Mouse (Mus musculus): ENCODE results near the gene Zfp423. TPM values are rescaled to one million over a fixed set of nuclear protein-coding genes. Genes with fewer than 3 reads are reported as not detected.
A peak's percentile ranks its signal among the peaks of the same experiment; 100 is the strongest.

Gene Zfp423
- polyA plus RNA-seq, 1 experiment from 2014 or later, result 10.9 TPM

DNA sequence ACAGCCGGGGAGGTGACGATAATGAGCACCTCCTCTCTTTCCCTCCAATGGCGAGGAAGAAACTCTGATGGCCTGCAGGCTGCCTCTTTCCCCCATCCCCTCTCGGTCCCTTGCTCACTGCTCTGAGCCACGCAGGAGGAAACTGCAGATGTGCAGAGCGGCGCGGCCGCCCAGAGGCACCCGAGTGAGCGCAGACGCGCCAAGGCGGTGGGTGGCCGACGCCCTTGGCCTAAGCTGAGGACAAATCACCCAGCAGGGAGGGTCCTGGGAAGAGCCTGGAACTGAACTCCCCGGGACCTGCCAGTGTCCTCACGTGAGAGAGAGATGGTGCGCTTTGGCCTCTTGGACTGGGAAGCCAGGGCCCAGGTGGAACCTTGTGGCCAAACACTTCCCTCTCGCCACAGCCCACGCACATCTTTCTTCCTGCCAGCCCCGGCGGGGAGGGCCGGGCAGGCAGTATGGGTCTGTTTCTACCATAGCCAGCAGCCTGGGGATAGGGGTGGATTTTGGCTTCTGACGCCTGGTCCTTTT, 296.5 kb downstream of the Zfp423 start:
- 4% methylated on average over 25 of the region's 25 CpGs for whole genome bisulfite sequencing
- Histone ChIP-seq H3K4me1 (peaks cover 44% of the 10 kb centered on the region), H3K27ac (peak overlapping the region; percentile 34; the same call in 1 of the 2 replicates), H3K4me3 (replicated peaks) (peak overlapping the region; percentile 36), H3K9ac (peak overlapping the region; percentile 22; the same call in 1 of the 2 replicates), H3K9me3 (replicated peaks) (no peaks in the 10 kb centered on the region), H3K4me2 (peak overlapping the region; percentile 71), H3K27me3 (peaks cover 35% of the 10 kb centered on the region), H3K36me3 (no peaks in the 10 kb centered on the region)
- ATAC-seq (replicated peaks; ENCODE audit: low FRiP score), result peak; percentile 44

DNA sequence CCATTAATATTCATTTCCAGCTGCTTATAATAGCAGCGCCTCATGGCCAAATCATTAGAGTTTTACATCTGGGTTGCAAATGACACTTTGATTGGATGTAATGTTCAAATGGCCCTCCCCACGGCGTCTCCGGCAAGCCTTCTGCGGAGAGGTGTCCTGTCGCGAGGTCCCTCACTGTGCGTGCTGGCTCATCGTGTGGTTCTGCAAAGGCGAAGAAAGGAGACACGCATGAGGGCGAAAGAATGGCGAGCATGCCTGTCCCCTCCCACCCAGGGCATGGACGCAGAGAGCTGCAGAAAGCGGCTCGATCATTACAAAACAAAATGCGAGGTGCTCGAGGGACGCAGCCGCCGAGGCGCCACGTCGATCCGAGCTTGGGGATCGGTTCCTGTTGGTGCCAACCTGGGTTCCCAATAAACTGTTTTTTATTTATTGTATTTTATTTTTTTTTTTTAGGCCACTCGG, 297.1 kb downstream of the Zfp423 start:
- peak overlapping the region; percentile 36 for H3K4me3 ChIP-seq (replicated peaks)
- ATAC-seq (replicated peaks; ENCODE audit: low FRiP score), result no peak
- no peaks in the 10 kb centered on the region for H3K36me3 ChIP-seq
- peak overlapping the region; percentile 71 for H3K4me2 ChIP-seq
- H3K27me3 ChIP-seq, result peaks cover 35% of the 10 kb centered on the region
- no peak overlapping the region for H3K9ac ChIP-seq
- peaks cover 44% of the 10 kb centered on the region for H3K4me1 ChIP-seq
- WGBS, result 10% methylated on average over 27 of the region's 27 CpGs
- 0 out of 2 replicates have a peak overlapping the region, but pooled peaks have one; percentile 34 for H3K27ac ChIP-seq
- H3K9me3 ChIP-seq (replicated peaks), result no peaks in the 10 kb centered on the region

DNA sequence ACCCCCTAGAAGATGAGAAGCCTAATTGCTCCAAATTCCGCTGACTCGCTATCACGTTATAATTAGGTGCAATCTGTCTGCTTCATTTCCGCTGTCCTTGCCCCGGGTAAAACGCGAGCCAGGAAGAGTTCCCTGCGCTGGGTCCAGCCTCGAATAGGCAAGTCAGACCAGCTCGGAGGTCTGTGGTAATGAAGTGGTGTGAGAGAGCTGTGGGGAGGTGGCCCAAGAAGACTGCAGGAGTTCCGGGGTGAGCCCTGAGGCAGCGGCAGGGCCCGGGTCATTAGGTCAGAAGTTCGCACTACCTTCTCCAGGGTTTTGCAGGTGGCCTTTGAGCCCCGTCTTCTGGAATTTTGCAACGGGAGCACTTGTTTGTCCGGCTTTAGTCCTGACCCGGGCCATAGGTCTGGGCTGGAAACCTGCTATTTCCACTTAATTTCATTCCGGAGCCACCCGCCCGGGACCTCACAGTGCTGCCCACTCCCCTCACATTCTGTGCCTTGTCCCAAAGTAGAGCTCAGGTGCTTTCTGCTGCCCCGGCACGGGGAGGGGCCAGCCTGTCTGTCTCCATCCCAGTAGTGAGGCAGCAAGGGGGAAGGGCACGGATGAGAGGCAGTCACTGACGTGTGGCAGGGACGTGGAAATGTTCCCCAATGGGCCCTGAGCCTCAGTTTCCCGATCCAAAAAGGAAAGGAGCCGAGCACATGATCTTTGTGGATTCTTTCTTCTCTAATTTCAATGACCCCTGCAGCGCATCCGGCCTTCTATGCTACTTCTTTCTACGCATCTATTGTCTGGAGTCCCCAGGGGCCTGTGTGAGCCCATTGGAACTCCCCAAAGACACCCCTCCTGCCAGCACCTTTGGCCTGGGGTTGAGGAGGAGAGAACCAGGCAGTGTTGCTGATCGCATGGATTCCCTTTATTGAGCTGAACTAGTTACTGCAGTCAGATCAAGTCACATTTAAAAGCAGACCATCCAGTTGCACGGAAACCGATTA, 298.2 kb downstream of the Zfp423 start:
- Histone ChIP-seq H3K4me3 (replicated peaks) (peak overlapping the region; percentile 38), H3K27me3 (peaks cover 35% of the 10 kb centered on the region), H3K4me1 (peaks cover 54% of the 10 kb centered on the region), H3K9me3 (replicated peaks) (no peaks in the 10 kb centered on the region), H3K9ac (no peak overlapping the region), H3K27ac (no peak overlapping the region), H3K36me3 (no peaks in the 10 kb centered on the region), H3K4me2 (peak overlapping the region; percentile 77)
- ATAC-seq (replicated peaks; ENCODE audit: low FRiP score), result no peak
- 18% methylated on average over 34 of the region's 34 CpGs for WGBS

DNA sequence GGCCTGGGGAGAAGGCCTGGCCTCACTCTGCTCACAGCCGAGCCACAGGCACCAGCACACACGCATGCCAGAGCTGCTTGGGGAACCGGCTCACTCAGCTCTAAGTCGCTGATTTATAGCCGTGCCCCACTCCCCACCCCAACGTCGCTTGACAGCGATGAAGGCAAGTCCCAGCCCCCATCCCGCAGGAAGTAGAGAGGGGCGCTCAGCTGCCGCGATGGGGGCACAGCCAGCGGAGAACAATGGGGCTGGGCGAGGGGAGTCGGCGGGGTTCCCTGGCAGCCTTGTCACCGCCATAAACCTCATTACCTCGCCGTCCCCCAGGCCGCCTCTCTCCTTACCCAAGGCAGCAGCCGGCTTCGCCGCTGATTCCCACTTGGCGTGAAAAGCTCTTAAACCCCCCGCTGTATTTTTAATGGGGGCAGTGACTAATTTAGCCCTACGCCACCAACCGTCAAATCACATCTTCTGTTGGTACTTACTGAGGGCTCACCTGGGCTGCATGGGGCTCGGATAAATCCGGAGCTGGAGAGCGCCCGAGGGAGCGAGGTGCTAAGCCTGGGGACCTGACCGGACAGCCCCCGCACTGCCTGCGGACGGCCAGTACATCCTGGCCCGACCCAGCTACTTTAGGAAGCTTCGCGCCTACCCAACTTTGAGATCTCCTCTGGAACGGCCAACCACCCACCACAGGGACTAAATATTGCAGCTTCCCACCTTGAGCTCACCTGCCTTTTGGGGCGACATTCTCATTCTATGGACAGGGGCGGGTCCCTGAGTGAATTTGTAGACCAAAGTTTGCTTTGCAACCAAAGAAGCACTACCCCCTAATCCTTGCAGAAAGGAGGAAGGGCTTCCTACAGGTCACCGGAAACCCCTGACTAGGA, 299.1 kb downstream of the Zfp423 start:
- peak overlapping the region; percentile 32; the same call in 1 of the 2 replicates for H3K9ac ChIP-seq
- peak overlapping the region; percentile 77 for H3K4me2 ChIP-seq
- H3K4me1 ChIP-seq, result peaks cover 57% of the 10 kb centered on the region
- no peaks in the 10 kb centered on the region for H3K36me3 ChIP-seq
- no peaks in the 10 kb centered on the region for H3K9me3 ChIP-seq (replicated peaks)
- WGBS, result 3% methylated on average over 43 of the region's 43 CpGs
- ATAC-seq (replicated peaks; ENCODE audit: low FRiP score), result peak; percentile 30; the same call in 1 of the 2 replicates
- no peak overlapping the region for H3K27ac ChIP-seq
- H3K4me3 ChIP-seq (replicated peaks), result peak overlapping the region; percentile 38
- peaks cover 35% of the 10 kb centered on the region for H3K27me3 ChIP-seq

DNA sequence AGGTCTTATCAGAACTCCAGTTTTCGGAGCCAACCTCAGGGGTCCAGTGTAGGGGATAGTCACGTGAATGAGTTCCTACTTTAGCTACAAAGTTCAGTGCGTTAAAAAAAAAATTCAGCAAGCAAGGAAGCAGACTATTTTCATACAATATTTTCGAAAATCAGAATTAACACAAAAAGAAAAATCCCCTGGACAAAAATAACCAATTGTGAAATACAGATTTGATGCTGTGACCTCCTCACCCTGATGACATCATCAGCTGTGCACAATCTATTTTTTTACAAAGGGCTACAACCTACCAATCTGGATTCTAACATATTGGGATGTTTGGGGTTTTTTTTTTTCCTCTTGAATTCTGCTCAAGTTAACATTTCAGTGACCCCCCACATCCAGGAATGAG, 301.9 kb downstream of the Zfp423 start:
- Histone ChIP-seq H3K4me3 (replicated peaks) (no peak overlapping the region), H3K36me3 (no peaks in the 10 kb centered on the region), H3K4me1 (peaks cover 44% of the 10 kb centered on the region), H3K9ac (no peak overlapping the region), H3K4me2 (no peak overlapping the region), H3K9me3 (replicated peaks) (no peaks in the 10 kb centered on the region), H3K27me3 (peaks cover 28% of the 10 kb centered on the region), H3K27ac (no peak overlapping the region)
- no peak for ATAC-seq (replicated peaks; ENCODE audit: low FRiP score)
- WGBS, result 72% methylated on average over 4 of the region's 4 CpGs

DNA sequence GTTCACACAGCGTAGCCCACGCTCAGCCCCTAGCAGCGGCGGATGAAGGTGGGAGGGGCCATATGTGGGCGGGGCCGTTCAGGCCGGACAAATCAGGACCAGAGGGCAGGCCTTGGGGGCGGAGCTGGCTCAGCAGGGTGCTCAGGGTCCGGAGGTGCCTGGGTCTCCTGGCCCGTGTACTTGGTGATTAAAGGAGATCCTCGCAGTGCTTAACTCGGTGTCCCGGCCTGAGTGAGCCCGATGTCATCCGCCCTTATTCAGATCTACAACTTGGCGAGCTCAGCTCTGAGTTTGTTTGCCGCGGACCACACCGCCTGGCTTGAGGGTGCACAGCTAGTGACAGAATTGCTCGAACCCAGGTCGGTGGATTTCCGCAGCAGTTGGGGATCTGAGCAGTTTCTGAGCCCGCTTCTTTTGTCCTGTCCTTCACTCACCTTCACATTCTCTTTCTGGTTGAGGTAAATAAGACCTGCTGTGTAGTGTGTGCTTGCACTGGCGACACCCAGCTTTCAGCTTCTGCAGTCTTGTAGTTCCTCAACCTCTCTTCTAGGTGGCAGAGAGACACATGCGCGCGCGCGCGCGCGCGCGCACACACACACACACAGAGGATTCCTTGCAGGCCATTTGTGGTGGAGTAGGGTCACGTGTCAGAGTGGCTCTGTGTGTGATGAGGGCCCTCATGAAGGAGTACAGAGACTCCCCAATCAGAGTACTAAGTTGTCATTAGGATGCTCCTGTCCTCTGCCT, 302.7 kb downstream of the Zfp423 start:
- Histone ChIP-seq H3K36me3 (no peaks in the 10 kb centered on the region), H3K4me2 (peak overlapping the region; percentile 92), H3K4me3 (replicated peaks) (peak overlapping the region; percentile 52), H3K9me3 (replicated peaks) (no peaks in the 10 kb centered on the region), H3K4me1 (peaks cover 38% of the 10 kb centered on the region), H3K27me3 (peaks cover 24% of the 10 kb centered on the region), H3K9ac (peak overlapping the region; percentile 41), H3K27ac (no peak overlapping the region)
- WGBS, result 7% methylated on average over 35 of the region's 35 CpGs
- ATAC-seq (replicated peaks; ENCODE audit: low FRiP score), result peak; percentile 89

DNA sequence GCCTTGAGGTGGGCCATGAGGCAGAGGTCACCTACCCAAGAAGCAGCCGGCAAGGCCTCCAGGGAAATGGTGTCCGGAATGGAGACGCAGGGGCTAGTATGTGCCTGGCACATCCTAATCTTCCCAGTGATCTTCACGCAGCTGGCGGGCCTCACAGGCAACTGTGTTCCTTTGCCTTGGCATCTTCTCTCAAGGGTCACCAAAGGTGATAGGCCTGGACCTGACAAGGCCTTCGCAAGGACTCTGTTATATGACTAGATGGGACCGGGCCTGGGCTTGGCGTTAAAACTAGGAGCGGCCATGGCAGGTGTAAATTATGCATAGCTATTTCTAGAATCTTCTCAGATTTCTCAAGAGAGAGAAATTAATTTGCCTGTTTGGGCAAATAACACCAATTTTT, 303.4 kb downstream of the Zfp423 start:
- H3K27me3 ChIP-seq, result peaks cover 18% of the 10 kb centered on the region
- no peak overlapping the region for H3K9ac ChIP-seq
- no peaks in the 10 kb centered on the region for H3K9me3 ChIP-seq (replicated peaks)
- no peak overlapping the region for H3K4me3 ChIP-seq (replicated peaks)
- no peak overlapping the region for H3K27ac ChIP-seq
- WGBS, result 76% methylated on average over 9 of the region's 9 CpGs
- peak overlapping the region; percentile 92 for H3K4me2 ChIP-seq
- peaks cover 31% of the 10 kb centered on the region for H3K4me1 ChIP-seq
- ATAC-seq (replicated peaks; ENCODE audit: low FRiP score), result no peak
- H3K36me3 ChIP-seq, result no peaks in the 10 kb centered on the region

DNA sequence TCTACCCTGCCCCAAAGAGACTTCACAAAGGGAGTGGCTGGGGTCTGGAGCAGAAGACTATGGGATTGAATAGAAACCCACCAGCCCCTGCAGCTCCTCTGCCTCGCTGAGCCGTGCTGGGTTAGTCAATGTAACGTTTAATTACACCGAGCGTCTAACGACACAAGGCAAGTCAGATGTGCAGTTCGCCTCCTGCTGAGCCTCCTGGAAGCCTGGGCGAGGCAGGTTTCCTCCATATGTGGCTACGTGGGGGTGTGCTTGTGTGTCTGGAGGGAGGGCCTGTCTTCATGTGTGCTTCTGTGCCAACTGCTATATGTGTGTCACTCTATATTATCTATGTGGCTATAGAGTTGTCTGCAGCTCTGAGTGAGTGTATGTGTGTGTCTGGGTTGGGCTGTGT, 311.6 kb downstream of the Zfp423 start:
- H3K27ac ChIP-seq, result no peak overlapping the region
- no peak for ATAC-seq (replicated peaks; ENCODE audit: low FRiP score)
- no peak overlapping the region for H3K4me3 ChIP-seq (replicated peaks)
- H3K4me1 ChIP-seq, result no peaks in the 10 kb centered on the region
- WGBS, result 75% methylated on average over 9 of the region's 9 CpGs
- H3K9me3 ChIP-seq (replicated peaks), result no peaks in the 10 kb centered on the region
- no peak overlapping the region for H3K4me2 ChIP-seq
- no peaks in the 10 kb centered on the region for H3K27me3 ChIP-seq
- no peak overlapping the region for H3K9ac ChIP-seq
- no peaks in the 10 kb centered on the region for H3K36me3 ChIP-seq

DNA sequence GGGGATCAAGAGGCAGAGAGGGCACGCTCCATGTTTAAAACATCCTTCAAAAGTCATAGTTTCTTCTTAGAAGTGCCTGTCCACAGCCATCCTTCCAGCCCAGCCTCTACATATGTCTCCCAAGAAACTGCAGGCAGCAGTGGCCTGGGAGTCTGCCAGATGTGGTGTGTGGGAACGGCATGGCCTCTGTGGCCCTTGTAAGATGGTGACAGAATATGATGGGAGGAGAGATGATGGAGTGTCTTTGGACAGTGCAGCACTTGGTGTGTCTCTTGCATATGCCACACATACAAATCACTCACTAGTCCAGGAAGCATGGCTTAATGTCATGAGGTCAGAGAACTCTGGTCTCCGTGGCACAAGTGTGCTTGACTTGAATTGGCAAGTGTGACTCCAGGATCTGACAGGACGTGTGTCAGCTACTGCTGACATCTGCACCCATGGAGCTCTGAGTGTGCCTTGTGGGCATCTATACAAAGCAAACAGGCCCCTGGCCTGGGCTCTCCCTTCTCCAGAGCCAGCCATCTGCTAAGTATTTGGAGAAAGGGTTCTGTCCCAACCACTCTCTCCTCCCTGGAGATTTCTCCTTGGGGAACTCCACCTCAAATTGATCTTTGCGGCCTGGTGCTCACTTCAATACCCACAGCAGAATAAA, 313.4 kb downstream of the Zfp423 start:
- no peaks in the 10 kb centered on the region for H3K36me3 ChIP-seq
- no peaks in the 10 kb centered on the region for H3K4me1 ChIP-seq
- no peaks in the 10 kb centered on the region for H3K27me3 ChIP-seq
- H3K4me3 ChIP-seq (replicated peaks), result no peak overlapping the region
- H3K4me2 ChIP-seq, result no peak overlapping the region
- WGBS, result 76% methylated on average over 5 of the region's 5 CpGs
- H3K9ac ChIP-seq, result no peak overlapping the region
- no peak overlapping the region for H3K27ac ChIP-seq
- H3K9me3 ChIP-seq (replicated peaks), result no peaks in the 10 kb centered on the region
- ATAC-seq (replicated peaks; ENCODE audit: low FRiP score), result no peak

DNA sequence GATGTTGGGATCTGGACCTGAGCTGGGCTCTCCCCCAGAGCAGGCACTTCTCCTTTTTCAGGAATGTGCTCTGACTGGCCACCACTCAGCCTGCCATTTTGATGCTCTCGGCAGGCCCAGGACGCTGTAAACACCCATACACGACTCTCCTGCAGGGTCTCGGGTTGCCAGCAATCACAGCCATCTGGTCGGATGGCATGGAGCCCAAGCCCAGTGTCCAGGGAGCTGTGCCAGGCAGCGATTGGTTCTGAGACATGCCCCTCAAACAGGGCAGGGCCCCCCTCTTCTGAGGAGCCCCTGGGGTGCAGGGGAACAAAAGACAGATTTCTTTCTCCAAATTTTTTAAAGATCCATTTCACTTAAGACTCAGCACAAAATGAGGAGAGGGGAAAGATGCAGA, 314.0 kb downstream of the Zfp423 start:
- H3K4me3 ChIP-seq (replicated peaks), result no peak overlapping the region
- WGBS, result 25% methylated on average over 6 of the region's 6 CpGs
- no peaks in the 10 kb centered on the region for H3K4me1 ChIP-seq
- H3K9ac ChIP-seq, result no peak overlapping the region
- ATAC-seq (replicated peaks; ENCODE audit: low FRiP score), result no peak
- no peak overlapping the region for H3K27ac ChIP-seq
- H3K27me3 ChIP-seq, result no peaks in the 10 kb centered on the region
- no peaks in the 10 kb centered on the region for H3K9me3 ChIP-seq (replicated peaks)
- no peak overlapping the region for H3K4me2 ChIP-seq
- no peaks in the 10 kb centered on the region for H3K36me3 ChIP-seq

DNA sequence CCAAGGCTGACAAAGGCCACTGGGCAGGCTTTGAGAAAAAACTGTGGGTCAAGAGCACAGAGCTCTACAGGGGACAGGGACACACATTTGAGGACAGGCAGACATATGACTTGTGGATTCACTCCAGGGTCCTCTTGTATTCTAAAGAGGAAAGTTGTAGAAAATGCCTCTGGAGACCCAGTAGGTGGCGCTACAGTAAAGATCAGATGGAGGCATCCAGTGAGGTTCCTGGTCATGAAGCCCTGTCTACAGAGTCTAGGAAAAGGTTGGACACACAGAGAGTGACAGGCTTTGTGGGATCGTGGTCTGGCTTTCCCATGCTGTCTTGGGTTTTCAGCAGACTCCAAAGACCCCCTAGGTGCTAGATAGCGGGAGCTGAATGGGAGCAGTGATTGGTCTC, 318.5 kb downstream of the Zfp423 start:
- Histone ChIP-seq H3K36me3 (no peaks in the 10 kb centered on the region), H3K4me3 (replicated peaks) (no peak overlapping the region), H3K27me3 (no peaks in the 10 kb centered on the region), H3K9me3 (replicated peaks) (no peaks in the 10 kb centered on the region), H3K27ac (no peak overlapping the region), H3K9ac (no peak overlapping the region), H3K4me2 (no peak overlapping the region), H3K4me1 (peaks cover 8% of the 10 kb centered on the region; the same call in 1 of the 2 replicates)
- ATAC-seq (replicated peaks; ENCODE audit: low FRiP score), result no peak
- 47% methylated on average over 3 of the region's 3 CpGs for WGBS

Data from kidney, embryonic 15.5 days (tissue).